ENCODE assay signal across 8 mouse cellular contexts in the genomic region with DNA sequence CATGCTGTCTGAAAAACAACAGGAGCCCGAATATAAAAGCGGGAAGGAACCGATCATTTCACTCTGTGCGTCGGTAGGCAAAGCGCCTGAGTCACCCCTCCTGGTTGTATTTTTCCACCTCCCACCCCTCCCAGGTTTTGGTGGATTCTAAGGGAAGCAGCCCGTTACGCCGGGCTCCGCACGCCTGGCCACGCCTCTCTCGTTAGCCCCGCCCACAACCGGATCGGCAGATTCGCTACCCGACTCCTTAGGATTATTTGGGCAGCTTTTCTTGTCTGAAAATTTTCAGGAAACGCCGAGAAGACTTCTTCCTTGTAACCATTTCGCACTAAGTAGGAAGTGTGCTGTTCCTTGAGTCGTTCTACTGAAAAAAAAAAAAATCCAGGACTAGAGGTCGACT. TPM values are rescaled to one million over a fixed set of nuclear protein-coding genes. Genes with fewer than 3 reads are reported as not detected.
DNase-seq lines count a peak whose midpoint lies in the region; ATAC-seq and TF ChIP-seq lines count a peak whose summit lies in the region.

Gene Setd1a, plus strand, starts transcription at position 245 of the 400 bp plus-strand sequence.

- no peaks in the 10 kb centered on the region for H3K9me3 ChIP-seq in heart, embryonic 13.5 days
- H3K9me3 ChIP-seq in kidney, postnatal 0 days (replicated peaks; ENCODE audit: low read length) = no peaks in the 10 kb centered on the region
- no peaks in the 10 kb centered on the region for H3K9me3 ChIP-seq in liver, embryonic 12.5 days (replicated peaks)
- no peaks in the 10 kb centered on the region for H3K9me3 ChIP-seq in stomach, embryonic 15.5 days

- ATAC-seq in erythroid progenitor cell, adult 5-6 weeks (replicated peaks; ENCODE audit: low FRiP score, poor library complexity, severe bottlenecking) = peak; percentile 80
- ATAC-seq in heart, embryonic 13.5 days (ENCODE audit: extremely low read depth, insufficient number of reproducible peaks, low FRiP score, low TSS enrichment) = peak; percentile 72
- ATAC-seq in kidney, postnatal 0 days (replicated peaks; ENCODE audit: low FRiP score, low read depth) = peak; percentile 58
- peak; percentile 55 for ATAC-seq in liver, embryonic 12.5 days
- peak; percentile 67 for ATAC-seq in stomach, embryonic 15.5 days (ENCODE audit: insufficient read depth, low FRiP score, low read depth)

- peak within 1 kb of the TSS; percentile 73 for H3K4me3 ChIP-seq in brown adipose tissue, adult 24 weeks (ENCODE audit: insufficient read depth, low read depth, low read length)
- H3K4me3 ChIP-seq in heart, embryonic 13.5 days = peak within 1 kb of the TSS; percentile 92
- peak within 1 kb of the TSS; percentile 90 for H3K4me3 ChIP-seq in kidney, postnatal 0 days (replicated peaks; ENCODE audit: low read depth, low read length)
- peak within 1 kb of the TSS; percentile 97 for H3K4me3 ChIP-seq in liver, embryonic 12.5 days
- H3K4me3 ChIP-seq in stomach, embryonic 15.5 days (replicated peaks) = peak within 1 kb of the TSS; percentile 94

- H3K27ac ChIP-seq in brown adipose tissue, adult 24 weeks (replicated peaks; ENCODE audit: low read depth, low read length) = peak within 1 kb of the TSS; percentile 97
- peak within 1 kb of the TSS; percentile 99 for H3K27ac ChIP-seq in heart, embryonic 13.5 days (replicated peaks)
- peak within 1 kb of the TSS; percentile 98 for H3K27ac ChIP-seq in kidney, postnatal 0 days
- H3K27ac ChIP-seq in liver, embryonic 12.5 days = peak within 1 kb of the TSS; percentile 95
- H3K27ac ChIP-seq in stomach, embryonic 15.5 days = peak within 1 kb of the TSS; percentile 99

- no peak for TF ChIP-seq CTCF in kidney, postnatal 0 days (IDR thresholded peaks at IDR 0.05; ENCODE audit: low read depth)

- DNase-seq in CD4-positive, CD25-positive, alpha-beta regulatory T cell, adult 2 months (ENCODE audit: low read depth, low spot score) = peak; percentile 87
- DNase-seq in kidney, postnatal 0 days (ENCODE audit: low spot score) = peak; percentile 87
- peak; percentile 82 for DNase-seq in neural tube, embryonic 10.5 days (ENCODE audit: extremely low spot score, low spot score)

- H3K4me2 ChIP-seq in heart, embryonic 13.5 days = peak within 1 kb of the TSS; percentile 95
- peak within 1 kb of the TSS; percentile 84 for H3K4me2 ChIP-seq in kidney, postnatal 0 days (ENCODE audit: low read length)
- peak within 1 kb of the TSS; percentile 93 for H3K4me2 ChIP-seq in liver, embryonic 12.5 days
- peak within 1 kb of the TSS; percentile 76 for H3K4me2 ChIP-seq in stomach, embryonic 15.5 days

- peaks cover 32% of the 10 kb centered on the region for H3K36me3 ChIP-seq in heart, embryonic 13.5 days
- H3K36me3 ChIP-seq in kidney, postnatal 0 days (ENCODE audit: insufficient read depth, low read length) = peaks cover 21% of the 10 kb centered on the region
- H3K36me3 ChIP-seq in liver, embryonic 12.5 days = peaks cover 38% of the 10 kb centered on the region
- H3K36me3 ChIP-seq in stomach, embryonic 15.5 days = peaks cover 15% of the 10 kb centered on the region

- H3K9ac ChIP-seq in heart, embryonic 13.5 days = peak within 1 kb of the TSS; percentile 96
- H3K9ac ChIP-seq in kidney, postnatal 0 days (ENCODE audit: low read depth, low read length) = peak within 1 kb of the TSS; percentile 94
- peak within 1 kb of the TSS; percentile 93 for H3K9ac ChIP-seq in liver, embryonic 12.5 days
- H3K9ac ChIP-seq in stomach, embryonic 15.5 days = peak within 1 kb of the TSS; percentile 84

- WGBS in heart, embryonic 13.5 days = under 1% methylated on average over 23 of the region's 23 CpGs
- under 1% methylated on average over 23 of the region's 23 CpGs for WGBS in kidney, postnatal 0 days
- under 1% methylated on average over 23 of the region's 23 CpGs for WGBS in liver, embryonic 12.5 days (ENCODE audit: insufficient replicate concordance)
- WGBS in stomach, embryonic 15.5 days = under 1% methylated on average over 23 of the region's 23 CpGs

- no peaks in the 10 kb centered on the region for H3K27me3 ChIP-seq in heart, embryonic 13.5 days (replicated peaks)
- no peaks in the 10 kb centered on the region for H3K27me3 ChIP-seq in kidney, postnatal 0 days (ENCODE audit: insufficient read depth, low read length)
- H3K27me3 ChIP-seq in liver, embryonic 12.5 days (replicated peaks) = no peaks in the 10 kb centered on the region
- no peaks in the 10 kb centered on the region for H3K27me3 ChIP-seq in stomach, embryonic 15.5 days (replicated peaks)

- H3K4me1 ChIP-seq in brown adipose tissue, adult 24 weeks (ENCODE audit: control insufficient read depth, insufficient read depth, insufficient read length, low read length) = peaks cover 6% of the 10 kb centered on the region
- peaks cover 22% of the 10 kb centered on the region for H3K4me1 ChIP-seq in heart, embryonic 13.5 days
- H3K4me1 ChIP-seq in kidney, postnatal 0 days (replicated peaks; ENCODE audit: insufficient read depth, low read length) = peaks cover 5% of the 10 kb centered on the region; the same call in 1 of the 2 replicates
- peaks cover 54% of the 10 kb centered on the region for H3K4me1 ChIP-seq in liver, embryonic 12.5 days
- peaks cover 17% of the 10 kb centered on the region for H3K4me1 ChIP-seq in stomach, embryonic 15.5 days

RNA-seq across cellular contexts. Expression of gene Setd1a, which starts in this region (rescaled TPM):
- 11.7 and 13.6 TPM in 2 replicates for polyA plus RNA-seq in brown adipose tissue, adult 24 weeks (2012; ENCODE audit: insufficient read depth, insufficient read length, missing spikeins)
- 38.1 and 42.5 TPM in 2 replicates for total RNA-seq in erythroid progenitor cell, adult 5-6 weeks (2015; ENCODE audit: low replicate concordance)
- 14.8 and 21.3 TPM in 2 replicates for total RNA-seq in erythroid progenitor cell, adult 5-6 weeks (2017; ENCODE audit: low replicate concordance)
- 12.6 and 17.0 TPM in 2 replicates for polyA plus RNA-seq in heart, embryonic 13.5 days (2015; fragmentation: Nextera tagmentation; extraction: Ambion mirVana)
- 15.6 and 17.9 TPM in 2 replicates for polyA plus RNA-seq in kidney, postnatal 0 days (2015; fragmentation: Nextera tagmentation; extraction: Ambion mirVana)
- polyA plus RNA-seq in liver, embryonic 12.5 days (2016; fragmentation: Nextera tagmentation; extraction: Ambion mirVana) = 13.1 and 13.7 TPM in 2 replicates
- 21.1 and 25.0 TPM in 2 replicates for polyA plus RNA-seq in stomach, embryonic 15.5 days (2015; fragmentation: Nextera tagmentation; extraction: Ambion mirVana)

Comparison
In these comparisons a context has a peak if more than half of its experiments do, and no peak if none do; other contexts are left out.
1. Peak in every context shown above with its lines: DNase-seq, ATAC-seq, H3K4me3 ChIP-seq and H3K27ac ChIP-seq.